Mouse (Mus musculus) liver (tissue): ENCODE measurements around the gene Elavl3.

ENCODE experiments used
- DNase-seq: peaks from one replicate; pipeline ENCODE4 v3.0.0-alpha.2; 2020; ENCODE audit warnings: mixed read lengths

Gene Elavl3

GRCm38 (mm10) chr9:22002194-22003162 lies 49.3 kb downstream of the Elavl3 start, which contains the start of the genes Ccdc151 and Prkcsh:
Gene Ccdc151, minus strand, starts transcription at chr9:22002634.
Gene Prkcsh, plus strand, starts transcription at chr9:22002806.
- peak; percentile 99 for DNase-seq

- DNase-seq, result no peak
These were observed 50.2 kb downstream of the Elavl3 start for GRCm38 (mm10) chr9:22001633-22002032.

GRCm38 (mm10) chr9:22000296-22000695 lies 51.5 kb downstream of the Elavl3 start:
- DNase-seq, result no peak

- DNase-seq, result no peak
These were observed 55.5 kb downstream of the Elavl3 start for GRCm38 (mm10) chr9:21996178-21996867.

- no peak for DNase-seq
These were observed 59.6 kb downstream of the Elavl3 start for GRCm38 (mm10) chr9:21992227-21992626.

GRCm38 (mm10) chr9:21989230-21990110 lies 62.4 kb downstream of the Elavl3 start, which contains the start of gene Rgl3:
Gene Rgl3, minus strand, starts transcription at chr9:21989446.
- no peak for DNase-seq

- no peak for DNase-seq
These were observed 63.3 kb downstream of the Elavl3 start for GRCm38 (mm10) chr9:21988421-21989101.

GRCm38 (mm10) chr9:21987592-21988342 lies 64.1 kb downstream of the Elavl3 start:
- DNase-seq, result no peak

GRCm38 (mm10) chr9:21983911-21984310 lies 67.9 kb downstream of the Elavl3 start:
- DNase-seq, result no peak

GRCm38 (mm10) chr9:21978398-21979128 lies 73.3 kb downstream of the Elavl3 start:
- no peak for DNase-seq

- DNase-seq, result peak; percentile 72
These were observed 73.9 kb downstream of the Elavl3 start for GRCm38 (mm10) chr9:21977972-21978371.

- no peak for DNase-seq
These were observed 74.5 kb downstream of the Elavl3 start for GRCm38 (mm10) chr9:21977331-21977730.

- no peak for DNase-seq
These were observed 75.1 kb downstream of the Elavl3 start for GRCm38 (mm10) chr9:21976626-21977175.

- DNase-seq, result no peak
These were observed 82.5 kb downstream of the Elavl3 start for GRCm38 (mm10) chr9:21969304-21969703.

- no peak for DNase-seq
These were observed 82.9 kb downstream of the Elavl3 start for GRCm38 (mm10) chr9:21968883-21969282.
